19 mouse cellular contexts compared by ENCODE assay signal in the genomic region with DNA sequence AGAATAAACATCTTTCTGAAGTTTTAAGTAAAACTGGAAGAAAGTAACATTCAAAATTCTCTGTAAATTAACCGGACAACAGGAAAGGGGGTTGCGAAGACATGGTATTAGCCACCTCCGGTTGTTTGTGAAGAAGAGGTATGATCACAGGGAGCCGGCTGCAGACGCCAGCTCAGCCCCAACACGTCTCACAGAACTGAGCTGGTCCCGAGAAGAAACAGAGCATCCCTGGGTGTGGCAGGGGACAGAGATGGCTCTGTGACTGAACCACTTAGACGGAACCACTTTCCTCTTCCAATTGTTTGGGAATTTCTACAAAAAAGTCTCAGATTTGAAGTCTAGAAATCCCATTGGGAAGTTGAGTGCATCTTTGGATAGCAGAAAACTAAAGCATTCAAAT. TPM values are rescaled to one million over a fixed set of nuclear protein-coding genes. Genes with fewer than 3 reads are reported as not detected.
A peak's percentile ranks its signal among the peaks of the same experiment; 100 is the strongest.
DNase-seq lines count a peak whose midpoint lies in the region; ATAC-seq and TF ChIP-seq lines count a peak whose summit lies in the region.
"Had no signal": no experiment of that assay in that cellular context is flagged by ENCODE, and none has a peak within 500 bp of the region (broad histone marks: within the 10 kb centered on the region; RNA-seq: fewer than 3 reads in every experiment).

No protein-coding gene starts in this region.

- no peak overlapping the region for H3K9ac ChIP-seq in hindbrain, postnatal 0 days (replicated peaks; ENCODE audit: low read length)
- no peak overlapping the region for H3K9ac ChIP-seq in hindbrain, embryonic 11.5 days (ENCODE audit: low read depth, low read length)
- H3K9ac ChIP-seq in neural tube, embryonic 12.5 days: no peak overlapping the region
- H3K9ac ChIP-seq: embryonic facial prominence, embryonic 15.5 days; limb, embryonic 12.5 days; midbrain, embryonic 12.5 days had no signal

- H3K27ac ChIP-seq in hindbrain, postnatal 0 days: no peak overlapping the region
- no peak overlapping the region for H3K27ac ChIP-seq in hindbrain, embryonic 11.5 days (ENCODE audit: low read depth, low read length)
- no peak overlapping the region for H3K27ac ChIP-seq in neural tube, embryonic 12.5 days
- H3K27ac ChIP-seq: embryonic facial prominence, embryonic 15.5 days; limb, embryonic 12.5 days; midbrain, embryonic 12.5 days had no signal

- no peaks in the 10 kb centered on the region for H3K9me3 ChIP-seq in hindbrain, postnatal 0 days (ENCODE audit: low read length)
- H3K9me3 ChIP-seq in hindbrain, embryonic 11.5 days (ENCODE audit: control insufficient read depth, low read length): no peaks in the 10 kb centered on the region
- H3K9me3 ChIP-seq in neural tube, embryonic 12.5 days: no peaks in the 10 kb centered on the region
- H3K9me3 ChIP-seq: embryonic facial prominence, embryonic 15.5 days; limb, embryonic 12.5 days; midbrain, embryonic 12.5 days had no signal

- peak overlapping the region; percentile 90 for H3K4me2 ChIP-seq in hindbrain, postnatal 0 days (ENCODE audit: low read depth, low read length)
- H3K4me2 ChIP-seq in hindbrain, embryonic 11.5 days (replicated peaks; ENCODE audit: low read depth, low read length): no peak overlapping the region
- peak overlapping the region; percentile 28 for H3K4me2 ChIP-seq in neural tube, embryonic 12.5 days (replicated peaks)
- H3K4me2 ChIP-seq: embryonic facial prominence, embryonic 15.5 days; limb, embryonic 12.5 days; midbrain, embryonic 12.5 days had no signal

- TF ChIP-seq CTCF in hindbrain, postnatal 0 days (IDR thresholded peaks at IDR 0.05; ENCODE audit: low read depth): no peak

- no peak for ATAC-seq in hindbrain, postnatal 0 days
- no peak for ATAC-seq in hindbrain, embryonic 11.5 days (ENCODE audit: low FRiP score)
- ATAC-seq in neural tube, embryonic 12.5 days (ENCODE audit: low FRiP score, low read depth): no peak
- ATAC-seq: CD4-positive, CD25-positive, alpha-beta regulatory T cell, adult 4 months; forebrain, embryonic 14.5 days; lung, postnatal 0 days had no signal

- DNase-seq in cerebellum, postnatal 14 days: peak; percentile 38 to 42
- DNase-seq in cerebellum, adult 11-12 months: no peak
- no peak for DNase-seq in hindbrain, postnatal 0 days (ENCODE audit: low spot score)
- DNase-seq in hindbrain, embryonic 11.5 days (ENCODE audit: low spot score): no peak
- no peak for DNase-seq in neural tube, embryonic 10.5 days (ENCODE audit: extremely low spot score, low spot score)
- no peak for DNase-seq in T-cell, adult 2 months (ENCODE audit: low spot score)
- DNase-seq: adrenal gland, postnatal 36 days; cerebellum, adult 11 months; heart, postnatal 10 days; kidney, adult 11 months; kidney, postnatal 4 days; retina, postnatal 1 day had no signal

- H3K4me3 ChIP-seq in hindbrain, postnatal 0 days (ENCODE audit: low read length): peak overlapping the region; percentile 69
- no peak overlapping the region for H3K4me3 ChIP-seq in hindbrain, embryonic 11.5 days (ENCODE audit: low read depth, low read length)
- no peak overlapping the region for H3K4me3 ChIP-seq in neural tube, embryonic 12.5 days
- H3K4me3 ChIP-seq: embryonic facial prominence, embryonic 15.5 days; limb, embryonic 12.5 days; midbrain, embryonic 12.5 days had no signal

- H3K36me3 ChIP-seq in hindbrain, postnatal 0 days (ENCODE audit: insufficient read depth, low read length): no peaks in the 10 kb centered on the region
- H3K36me3 ChIP-seq in hindbrain, embryonic 11.5 days (ENCODE audit: control insufficient read depth, insufficient read depth, low read length): no peaks in the 10 kb centered on the region
- no peaks in the 10 kb centered on the region for H3K36me3 ChIP-seq in neural tube, embryonic 12.5 days
- H3K36me3 ChIP-seq: embryonic facial prominence, embryonic 15.5 days; limb, embryonic 12.5 days; midbrain, embryonic 12.5 days had no signal

- H3K4me1 ChIP-seq in hindbrain, postnatal 0 days (ENCODE audit: insufficient read depth, low read length): 0 out of 2 replicates have a peak, but pooled peaks cover 5% of the 10 kb centered on the region
- peaks cover 4% of the 10 kb centered on the region; the same call in 1 of the 2 replicates for H3K4me1 ChIP-seq in hindbrain, embryonic 11.5 days (replicated peaks; ENCODE audit: control insufficient read depth, insufficient read depth, low read length)
- peaks cover 13% of the 10 kb centered on the region for H3K4me1 ChIP-seq in neural tube, embryonic 12.5 days

- no peaks in the 10 kb centered on the region for H3K27me3 ChIP-seq in hindbrain, postnatal 0 days (ENCODE audit: insufficient read depth, low read length)
- H3K27me3 ChIP-seq in hindbrain, embryonic 11.5 days (ENCODE audit: control insufficient read depth, insufficient read depth, low read length): peaks cover 21% of the 10 kb centered on the region
- peaks cover 23% of the 10 kb centered on the region for H3K27me3 ChIP-seq in neural tube, embryonic 12.5 days (replicated peaks)

- 74% methylated on average over 8 of the region's 8 CpGs for WGBS in hindbrain, postnatal 0 days
- WGBS in hindbrain, embryonic 11.5 days: 87% methylated on average over 8 of the region's 8 CpGs
- 91% methylated on average over 8 of the region's 8 CpGs for WGBS in neural tube, embryonic 12.5 days

RNA-seq across cellular contexts. Expression of a gene that starts 3.5 kb away (rescaled TPM):
- total RNA-seq in hindbrain, postnatal 0 days (2014; rRNA removed): 204 and 226 TPM in 2 replicates
- 41.9 and 42.8 TPM in 2 replicates for polyA plus RNA-seq in hindbrain, postnatal 0 days (2015; fragmentation: Nextera tagmentation; extraction: Ambion mirVana)
- polyA plus RNA-seq in hindbrain, embryonic 11.5 days (2014; fragmentation: Nextera tagmentation; extraction: Ambion mirVana): 9.0 and 10.6 TPM in 2 replicates
- polyA plus RNA-seq in neural tube, embryonic 12.5 days (2016; fragmentation: Nextera tagmentation; extraction: Ambion mirVana): 36.0 and 36.7 TPM in 2 replicates

Comparison
In these comparisons a context has a peak if more than half of its experiments do, and no peak if none do; other contexts are left out.
1. DNase-seq: peak in cerebellum, postnatal 14 days (2 of 2); none in cerebellum, adult 11-12 months (single experiment), hindbrain, postnatal 0 days (single experiment), hindbrain, embryonic 11.5 days (single experiment), neural tube, embryonic 10.5 days (single experiment) and T-cell, adult 2 months (single experiment).